1 mouse cellular context compared by ENCODE assay signal in the genomic region with DNA sequence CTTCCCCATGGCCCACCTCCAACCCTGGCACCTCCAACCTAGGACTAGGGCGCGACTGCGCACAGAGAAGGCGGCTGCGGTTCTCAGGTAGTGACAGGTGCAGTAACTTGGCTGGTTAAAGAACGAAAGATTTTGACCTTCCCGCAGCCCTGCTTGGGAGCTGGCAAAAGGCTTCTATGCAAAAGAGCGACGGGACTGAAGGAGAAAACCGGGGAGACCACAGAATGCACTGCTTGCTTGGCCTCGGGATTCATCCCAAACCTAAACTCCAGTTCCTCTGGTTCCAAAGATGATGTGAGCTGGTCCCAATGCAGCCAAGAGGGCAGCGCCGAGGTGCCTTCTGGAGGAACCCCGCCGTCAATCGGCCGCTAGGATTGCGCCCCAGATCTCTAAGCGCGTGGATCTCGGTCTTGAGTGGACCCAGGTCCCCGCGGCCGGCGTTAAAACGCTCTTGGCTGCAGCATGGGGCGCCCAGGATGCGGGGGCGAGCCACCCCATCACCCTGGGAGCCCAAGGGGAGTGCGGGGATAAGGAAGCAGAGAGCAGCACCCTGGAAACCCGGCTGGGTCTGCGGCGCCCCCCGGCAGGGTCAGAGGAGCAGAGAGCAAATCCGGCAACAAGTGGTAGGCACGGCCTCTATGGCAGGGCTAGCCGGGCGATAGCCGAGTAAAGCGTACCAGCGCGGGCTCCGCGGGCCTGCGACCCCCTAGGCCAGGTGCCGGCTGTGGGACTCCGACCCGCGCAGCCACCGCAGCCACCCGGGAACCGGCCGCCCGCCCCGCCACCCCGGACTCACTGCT.
TF ChIP-seq lines count a peak whose summit lies in the region.

No protein-coding gene starts in this region.

TF ChIP-seq in myocyte, 11 proteins besides CTCF, POLR2A, EP300 and RAD21:
- TF ChIP-seq E2F4 (IDR thresholded peaks at IDR 0.05; ENCODE audit: insufficient read depth): no peak
- no peak for TF ChIP-seq REST (IDR thresholded peaks at IDR 0.05; ENCODE audit: insufficient read depth, insufficient read length)
- no peak for TF ChIP-seq MYOD1 (IDR thresholded peaks at IDR 0.05; ENCODE audit: control insufficient read depth in 1 of 3, insufficient read length in 2 of 3, low read depth in 2 of 3)
- no peak for TF ChIP-seq MAX (IDR thresholded peaks at IDR 0.05; ENCODE audit: low read depth)
- TF ChIP-seq TCF3 (IDR thresholded peaks at IDR 0.05; ENCODE audit: insufficient read length, low read depth): no peak
- TF ChIP-seq SRF (IDR thresholded peaks at IDR 0.05; ENCODE audit: control insufficient read depth, insufficient read length, low read depth): no peak
- TF ChIP-seq POLR2AphosphoS2 (IDR thresholded peaks at IDR 0.05; ENCODE audit: insufficient read length, low read depth): no peak
- no peak for TF ChIP-seq MYOG (IDR thresholded peaks at IDR 0.05; ENCODE audit: control insufficient read depth in 1 of 3, insufficient read depth in 1 of 3, insufficient read length in 2 of 3, low read depth in 2 of 3)
- no peak for TF ChIP-seq CEBPB (IDR thresholded peaks at IDR 0.05; ENCODE audit: insufficient read depth, poor library complexity, severe bottlenecking)
- TF ChIP-seq USF1 (IDR thresholded peaks at IDR 0.05; ENCODE audit: low read depth): no peak
- TF ChIP-seq TCF12 (IDR thresholded peaks at IDR 0.05; ENCODE audit: insufficient read depth, poor library complexity, severe bottlenecking): no peak
